Mouse (Mus musculus) hindbrain, embryonic 16.5 days (tissue): ENCODE measurements at regions not wholly inside any gene's neighbourhood (a gene's known extent, or its start where the extent isn't known, plus 50 kb on each side); places are given as distances from the start of the nearest gene placed in this dataset.

Source experiments
- ATAC-seq: fragments of 200-750 bp; cut with Nextera tagmentation; 2 replicates; pipeline ENCODE4 v1.8.0; 2017; ENCODE audit warnings: moderate TSS enrichment, moderate library complexity
- H3K27ac ChIP-seq: fragments of 300-500 bp; sonication (generic); 2 replicates; pipeline ENCODE4 v1.5.1; 2014; ENCODE audit warnings: low read depth, mild to moderate bottlenecking, control low read depth, low read length, moderate library complexity
- H3K27me3 ChIP-seq: fragments of 300-500 bp; sonication (generic); replicated peaks from 2 replicates; pipeline ENCODE4 v1.6.1; 2014; ENCODE audit warnings: low read length; ENCODE audit not compliant: control insufficient read depth, insufficient read depth
- H3K36me3 ChIP-seq: fragments of 300-500 bp; sonication (generic); 2 replicates; pipeline ENCODE4 v1.6.1; 2014; ENCODE audit warnings: mild to moderate bottlenecking, low read length, moderate library complexity, mixed read lengths; ENCODE audit not compliant: control insufficient read depth, insufficient read depth
- H3K4me1 ChIP-seq: fragments of 300-500 bp; sonication (generic); 2 replicates; pipeline ENCODE4 v1.6.1; 2014; ENCODE audit warnings: low read depth, low read length; ENCODE audit not compliant: control insufficient read depth, insufficient read depth
- H3K4me2 ChIP-seq: fragments of 300-500 bp; sonication (generic); 2 replicates; pipeline ENCODE4 v1.6.1; 2014; ENCODE audit warnings: mild to moderate bottlenecking, low read length, control low read depth, moderate library complexity
- H3K4me3 ChIP-seq: fragments of 300-500 bp; sonication (generic); 2 replicates; pipeline ENCODE4 v1.5.1; 2014; ENCODE audit warnings: mild to moderate bottlenecking, low read length, control low read depth, moderate library complexity
- H3K9ac ChIP-seq: fragments of 300-500 bp; sonication (generic); 2 replicates; pipeline ENCODE4 v1.6.1; 2014; ENCODE audit warnings: low read depth, mild to moderate bottlenecking, control low read depth, low read length, moderate library complexity
- H3K9me3 ChIP-seq: fragments of 300-500 bp; sonication (generic); 2 replicates; pipeline ENCODE4 v1.6.1; 2014; ENCODE audit warnings: mild to moderate bottlenecking, low read length, moderate library complexity; ENCODE audit not compliant: control insufficient read depth
- WGBS: fragments of 180-500 bp; shearing (Covaris S2); extraction: QIAGEN DNeasy Blood & Tissue Kit; methylation state at CpG from one replicate; pipeline ENCODE4 v1.1.7; 2014; 5-methylcytosine and 5-hydroxymethylcytosine counted together

DNA sequence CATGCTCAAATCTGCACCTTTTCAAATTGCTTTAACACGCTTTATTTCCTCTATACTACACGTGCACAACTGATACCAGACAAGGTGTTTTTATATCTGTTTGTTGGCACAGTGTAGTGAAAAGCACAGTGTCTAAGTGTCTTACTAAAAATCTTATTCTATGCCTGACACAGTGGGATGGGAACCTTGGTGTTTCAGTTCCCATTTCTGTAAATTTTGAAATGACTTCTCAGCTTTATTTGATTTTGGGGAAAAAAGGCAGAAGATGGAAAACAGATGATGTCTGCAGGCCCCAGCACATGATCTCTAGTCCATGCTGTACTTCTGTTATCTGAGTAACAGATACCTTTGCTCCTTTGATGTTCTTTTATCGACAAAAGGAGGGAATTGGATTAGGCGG lies 239.7 kb upstream of the B430305J03Rik start:
- Histone ChIP-seq H3K36me3 (no peaks in the 10 kb centered on the region), H3K27me3 (no peaks in the 10 kb centered on the region), H3K4me1 (no peaks in the 10 kb centered on the region), H3K4me3 (no peak overlapping the region), H3K27ac (no peak overlapping the region), H3K4me2 (no peak overlapping the region), H3K9ac (no peak overlapping the region), H3K9me3 (no peaks in the 10 kb centered on the region)
- WGBS: 82% methylated on average over 4 of the region's 4 CpGs
- ATAC-seq: no peak

DNA sequence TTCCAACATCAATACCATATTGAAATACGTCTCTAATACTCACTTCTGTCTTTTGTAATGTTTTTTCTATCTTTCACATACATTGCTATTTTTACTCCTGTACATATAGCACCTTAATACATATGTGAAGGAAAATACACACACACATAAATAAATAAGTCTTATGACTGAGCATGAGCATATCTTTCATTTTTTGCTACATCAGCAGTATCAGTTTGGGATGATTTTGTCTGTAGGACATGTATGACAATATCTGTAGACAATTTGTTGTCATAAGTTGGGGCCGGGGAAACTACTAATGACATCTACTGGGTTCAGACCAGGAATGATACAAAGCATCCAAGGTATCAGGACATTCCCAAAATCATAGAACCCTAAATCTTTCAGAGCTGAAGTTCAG lies 237.1 kb upstream of the B430305J03Rik start:
- H3K4me3 ChIP-seq: no peak overlapping the region
- H3K36me3 ChIP-seq: no peaks in the 10 kb centered on the region
- no peak overlapping the region for H3K4me2 ChIP-seq
- 87% methylated on average over 2 of the region's 2 CpGs for WGBS
- H3K27me3 ChIP-seq: no peaks in the 10 kb centered on the region
- no peak for ATAC-seq
- H3K4me1 ChIP-seq: no peaks in the 10 kb centered on the region
- no peak overlapping the region for H3K9ac ChIP-seq
- H3K9me3 ChIP-seq: no peaks in the 10 kb centered on the region
- H3K27ac ChIP-seq: no peak overlapping the region

- no peaks in the 10 kb centered on the region for H3K9me3 ChIP-seq
- H3K36me3 ChIP-seq: no peaks in the 10 kb centered on the region
- H3K27ac ChIP-seq: no peak overlapping the region
- H3K9ac ChIP-seq: no peak overlapping the region
- H3K4me2 ChIP-seq: no peak overlapping the region
- H3K4me1 ChIP-seq: no peaks in the 10 kb centered on the region
- no peaks in the 10 kb centered on the region for H3K27me3 ChIP-seq
- ATAC-seq: no peak
- no peak overlapping the region for H3K4me3 ChIP-seq
These were observed 229.8 kb upstream of the B430305J03Rik start for GRCm38 (mm10) chr3:61595574-61595973.

DNA sequence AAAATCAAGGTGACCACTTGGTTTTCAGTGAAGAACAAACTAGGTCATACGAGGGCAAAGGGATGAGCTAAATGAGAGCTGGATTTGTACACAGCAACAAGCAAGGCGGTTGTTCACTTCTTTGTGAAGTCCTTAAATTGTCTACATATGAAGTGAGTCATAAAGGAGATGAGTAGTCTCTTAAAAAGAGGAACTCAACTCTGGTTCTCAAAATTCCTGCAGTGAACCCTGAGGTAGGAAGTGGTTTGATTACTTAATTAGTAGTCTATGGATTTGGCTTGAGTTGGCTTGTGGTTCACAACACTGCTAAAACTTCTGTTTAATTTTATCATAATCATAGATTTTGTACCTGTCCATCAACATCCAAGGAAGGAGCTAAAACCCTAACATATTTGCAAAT lies 226.6 kb upstream of the B430305J03Rik start:
- Histone ChIP-seq H3K27me3 (no peaks in the 10 kb centered on the region), H3K36me3 (no peaks in the 10 kb centered on the region), H3K4me3 (no peak overlapping the region), H3K9ac (no peak overlapping the region), H3K4me1 (no peaks in the 10 kb centered on the region), H3K4me2 (no peak overlapping the region), H3K27ac (no peak overlapping the region), H3K9me3 (no peaks in the 10 kb centered on the region)
- WGBS: 87% methylated on average over 2 of the region's 2 CpGs
- ATAC-seq: no peak

DNA sequence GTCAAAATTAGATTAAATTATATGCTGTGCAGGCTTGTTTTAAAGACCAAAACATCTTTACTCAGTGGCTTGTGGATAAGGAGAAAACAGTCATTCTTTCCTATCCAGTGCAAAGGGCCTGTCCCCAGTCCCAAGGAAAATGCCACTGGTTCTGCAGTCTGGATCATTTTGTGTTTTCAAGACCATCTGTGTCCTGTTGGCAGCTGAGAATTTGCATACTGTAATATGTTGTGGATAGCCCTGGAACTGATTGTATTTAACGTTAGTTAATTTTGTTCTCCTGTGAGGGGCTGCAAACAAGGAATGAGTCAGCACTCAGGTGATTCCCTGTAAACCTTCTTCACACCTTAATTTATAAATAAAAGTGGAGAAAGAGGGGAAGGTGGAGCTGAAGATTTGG lies 217.9 kb upstream of the B430305J03Rik start:
- H3K4me2 ChIP-seq: no peak overlapping the region
- no peaks in the 10 kb centered on the region for H3K4me1 ChIP-seq
- no peaks in the 10 kb centered on the region for H3K9me3 ChIP-seq
- H3K4me3 ChIP-seq: no peak overlapping the region
- WGBS: 37% methylated on average over 1 of the region's 1 CpGs
- H3K9ac ChIP-seq: no peak overlapping the region
- no peak for ATAC-seq
- H3K27me3 ChIP-seq: no peaks in the 10 kb centered on the region
- H3K27ac ChIP-seq: no peak overlapping the region
- H3K36me3 ChIP-seq: no peaks in the 10 kb centered on the region

DNA sequence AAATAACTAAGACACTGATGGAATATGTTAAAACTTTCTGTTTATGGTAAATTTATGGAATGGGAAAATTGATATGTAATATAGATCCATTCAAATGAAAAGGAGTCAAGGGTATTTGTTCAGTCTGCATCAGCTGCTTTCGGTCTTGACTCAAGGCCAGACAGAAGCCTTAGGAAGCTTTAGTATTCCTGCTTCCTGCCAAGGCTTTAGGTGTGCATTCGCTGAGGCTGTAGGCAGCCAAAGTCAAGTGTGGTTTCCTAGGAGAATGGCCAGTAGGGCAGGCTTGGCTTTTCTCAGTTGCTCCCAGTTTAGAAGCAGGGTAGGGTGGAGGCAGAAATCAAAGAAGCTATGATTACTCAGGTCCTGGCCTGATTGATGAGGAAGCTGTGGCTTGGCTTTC lies 217.2 kb upstream of the B430305J03Rik start:
- WGBS: 69% methylated on average over 2 of the region's 2 CpGs

DNA sequence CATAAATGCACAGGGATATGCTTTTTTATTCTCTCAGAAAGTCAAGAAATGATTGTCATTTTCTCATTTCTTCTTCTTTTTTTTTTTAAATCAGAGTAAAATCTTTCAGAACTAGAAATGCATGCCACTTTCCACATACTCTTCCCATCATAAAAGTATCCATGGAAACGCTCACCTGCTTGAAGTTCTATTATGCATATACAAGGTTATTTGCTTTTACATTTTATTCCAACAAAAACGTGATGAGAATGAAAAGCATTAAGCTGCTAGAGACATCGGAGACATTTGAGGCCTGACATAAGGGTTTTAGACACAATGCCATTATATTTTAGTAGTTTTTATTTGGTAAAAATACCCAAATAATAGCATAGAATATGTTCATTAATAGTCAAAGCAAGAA lies 214.5 kb upstream of the B430305J03Rik start:
- WGBS: 73% methylated on average over 3 of the region's 3 CpGs
- no peak overlapping the region for H3K4me2 ChIP-seq
- no peak for ATAC-seq
- no peaks in the 10 kb centered on the region for H3K36me3 ChIP-seq
- no peaks in the 10 kb centered on the region for H3K4me1 ChIP-seq
- H3K4me3 ChIP-seq: no peak overlapping the region
- no peak overlapping the region for H3K27ac ChIP-seq
- H3K9ac ChIP-seq: no peak overlapping the region
- no peaks in the 10 kb centered on the region for H3K9me3 ChIP-seq
- H3K27me3 ChIP-seq: no peaks in the 10 kb centered on the region

More for the DNA sequence above, 217.2 kb upstream of the B430305J03Rik start:
- ATAC-seq: peak; percentile 58; the same call in 1 of the 2 replicates
- Histone ChIP-seq H3K4me3 (no peak overlapping the region), H3K27me3 (no peaks in the 10 kb centered on the region), H3K9ac (no peak overlapping the region), H3K4me1 (no peaks in the 10 kb centered on the region), H3K4me2 (no peak overlapping the region), H3K27ac (no peak overlapping the region), H3K9me3 (no peaks in the 10 kb centered on the region), H3K36me3 (no peaks in the 10 kb centered on the region)

- no peaks in the 10 kb centered on the region for H3K4me1 ChIP-seq
- H3K4me2 ChIP-seq: no peak overlapping the region
- no peak for ATAC-seq
- no peak overlapping the region for H3K9ac ChIP-seq
- no peak overlapping the region for H3K27ac ChIP-seq
- no peak overlapping the region for H3K4me3 ChIP-seq
- no peaks in the 10 kb centered on the region for H3K9me3 ChIP-seq
- no peaks in the 10 kb centered on the region for H3K27me3 ChIP-seq
- 60% methylated on average over 1 of the region's 1 CpGs for WGBS
- H3K36me3 ChIP-seq: no peaks in the 10 kb centered on the region
These were observed 171.4 kb upstream of the B430305J03Rik start for GRCm38 (mm10) chr3:61537113-61537512.

- Histone ChIP-seq H3K9me3 (no peaks in the 10 kb centered on the region), H3K27me3 (no peaks in the 10 kb centered on the region), H3K27ac (no peak overlapping the region), H3K4me3 (no peak overlapping the region), H3K4me1 (no peaks in the 10 kb centered on the region), H3K36me3 (no peaks in the 10 kb centered on the region), H3K9ac (no peak overlapping the region), H3K4me2 (no peak overlapping the region)
- 59% methylated on average over 2 of the region's 2 CpGs for WGBS
- ATAC-seq: no peak
These were observed 170.0 kb upstream of the B430305J03Rik start for GRCm38 (mm10) chr3:61535751-61536150.

DNA sequence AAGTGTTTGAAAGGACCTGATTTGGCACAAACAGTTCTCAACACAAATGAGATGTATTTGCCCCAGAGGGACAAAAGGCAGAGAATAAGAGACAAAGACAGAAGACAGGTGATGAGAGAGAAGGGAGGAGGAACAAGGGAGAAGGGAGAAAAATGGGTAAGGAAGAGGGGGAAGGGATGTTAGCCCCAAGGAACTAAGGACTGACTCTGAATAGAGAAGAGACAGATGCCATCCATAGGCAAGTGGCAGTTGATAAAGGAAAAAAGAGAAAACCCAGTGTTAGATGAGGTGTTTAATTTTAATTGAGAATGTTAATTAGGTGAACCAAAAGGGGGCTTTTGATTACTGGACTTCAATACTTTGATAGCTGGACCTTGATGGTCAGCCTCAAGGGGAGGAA lies 137.4 kb upstream of the B430305J03Rik start:
- ATAC-seq: no peak
- Histone ChIP-seq H3K27ac (no peak overlapping the region), H3K4me1 (no peaks in the 10 kb centered on the region), H3K9me3 (no peaks in the 10 kb centered on the region), H3K36me3 (no peaks in the 10 kb centered on the region), H3K4me2 (no peak overlapping the region), H3K27me3 (no peaks in the 10 kb centered on the region), H3K4me3 (no peak overlapping the region), H3K9ac (no peak overlapping the region)
